Mouse (Mus musculus): ENCODE measurements at regions not wholly inside any gene's neighbourhood (a gene's known extent, or its start where the extent isn't known, plus 50 kb on each side); places are given as distances from the start of the nearest gene placed in this dataset.

DNA sequence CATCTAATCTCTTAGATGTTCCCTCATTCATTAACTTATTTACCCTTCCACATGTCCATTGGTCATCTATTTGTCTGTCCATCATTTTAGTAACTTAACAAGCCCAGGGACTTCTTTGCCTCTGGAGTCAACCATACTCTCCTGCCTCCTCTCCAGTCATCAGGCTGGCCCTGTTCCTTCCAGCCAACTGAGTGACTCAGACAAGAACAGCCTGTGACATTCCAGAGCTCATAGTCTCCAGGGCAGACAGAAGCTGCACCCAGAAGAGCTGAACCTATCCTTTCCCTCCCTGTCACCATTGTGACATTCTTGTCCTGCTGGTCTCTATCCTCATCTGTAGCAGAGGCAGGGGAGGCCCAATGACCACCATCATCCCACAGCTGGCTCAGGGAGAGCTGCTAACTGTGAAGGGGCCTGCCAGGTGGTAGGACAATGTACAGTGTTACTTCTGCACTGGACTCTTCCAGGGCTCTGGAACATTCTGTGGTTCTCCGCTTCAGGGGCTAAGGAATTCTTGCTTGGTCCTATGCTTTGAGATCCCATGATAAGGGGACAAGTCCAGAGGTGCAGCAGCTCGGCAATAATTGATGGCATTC, 100.2 kb downstream of the 1810010D01Rik start:
- intact Hi-C loops (cut with DNase I) = no loop called here
- DNase-seq (ENCODE audit: low spot score in 2 of 2) = no peak

DNA sequence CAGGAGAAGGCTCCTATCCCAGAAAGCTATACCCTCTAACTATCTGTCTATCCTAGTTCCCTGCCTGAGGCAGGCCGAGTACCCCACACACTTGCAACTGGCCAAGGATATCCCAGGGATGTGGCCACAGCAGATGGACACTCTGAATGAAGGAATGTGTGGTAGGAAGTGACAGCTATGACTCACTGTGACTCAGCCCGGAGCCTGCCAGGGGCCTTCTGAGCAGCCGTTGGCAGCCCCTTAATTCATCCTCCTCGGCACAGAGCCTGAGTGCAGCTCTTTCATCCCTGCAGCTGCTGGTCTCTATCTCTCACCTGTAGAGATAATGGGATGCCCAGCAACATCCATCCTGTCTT, 101.4 kb downstream of the 1810010D01Rik start:
- DNase-seq (ENCODE audit: low spot score in 2 of 2) = peak; percentile 40
- intact Hi-C loops (cut with DNase I) = no loop called here

- intact Hi-C loops (cut with DNase I) = no loop called here
- no peak for DNase-seq (ENCODE audit: low spot score in 2 of 2)
Observed at GRCm38 (mm10) chr7:145105831-145106493, 102.0 kb downstream of the 1810010D01Rik start.

- intact Hi-C loops (cut with DNase I) = no loop called here
- DNase-seq (ENCODE audit: low spot score in 2 of 2) = no peak
Observed at GRCm38 (mm10) chr7:145102692-145103091, 105.2 kb downstream of the 1810010D01Rik start.

DNA sequence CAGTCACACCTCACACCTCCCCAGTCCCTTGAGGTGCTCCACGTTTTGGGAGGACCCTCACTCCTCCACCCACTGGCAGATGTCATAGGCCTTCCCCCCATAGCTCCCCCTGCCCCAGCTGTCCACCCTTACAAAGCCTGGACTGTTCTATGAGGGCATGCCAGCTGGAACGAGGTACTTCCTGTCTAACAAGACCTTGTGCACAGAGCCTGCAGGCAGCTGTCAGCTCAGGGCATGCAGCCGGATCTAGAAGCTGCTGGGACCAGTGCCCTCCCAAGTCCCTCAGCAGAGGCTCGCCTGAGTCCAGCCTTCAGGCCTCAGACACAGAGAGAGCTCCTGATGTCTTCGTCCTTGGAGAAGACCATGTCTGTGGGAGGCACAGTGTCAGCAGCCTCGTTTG, 105.7 kb downstream of the 1810010D01Rik start:
- DNase-seq (ENCODE audit: low spot score in 2 of 2) = peak; percentile 48 to 72
- intact Hi-C loops (cut with DNase I) = no loop called here

DNA sequence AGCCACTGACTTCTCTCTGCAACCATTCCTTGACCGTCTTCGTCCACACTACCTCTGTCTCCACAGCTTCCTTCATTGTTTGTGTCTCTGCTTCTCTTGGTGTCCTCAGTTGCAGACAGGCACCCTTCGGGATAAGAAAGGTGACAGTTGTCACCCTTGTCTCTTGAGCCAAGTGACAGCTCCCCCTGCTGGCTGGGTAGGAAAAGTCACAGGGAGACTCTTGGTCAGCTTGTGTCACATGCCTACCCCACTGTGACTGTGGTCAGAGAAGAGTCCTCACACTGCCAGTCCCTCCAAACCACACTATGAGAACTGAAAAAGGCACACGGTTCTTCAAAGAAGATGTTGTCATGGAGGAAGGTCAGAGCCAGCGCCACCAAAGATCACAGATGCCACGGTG, 109.6 kb downstream of the 1810010D01Rik start:
- intact Hi-C loops (cut with DNase I) = loop anchor here (5.0 kb wide), 1 partner anchor 161 kb away; the partner anchor contains the start of gene Ccnd1

GRCm38 (mm10) chr7:145094134-145094526, 113.8 kb downstream of the 1810010D01Rik start:
- DNase-seq (ENCODE audit: low spot score in 2 of 2) = no peak
- intact Hi-C loops (cut with DNase I) = no loop called here

More for the DNA sequence above, 109.6 kb downstream of the 1810010D01Rik start:
- DNase-seq (ENCODE audit: low spot score in 2 of 2) = no peak

DNA sequence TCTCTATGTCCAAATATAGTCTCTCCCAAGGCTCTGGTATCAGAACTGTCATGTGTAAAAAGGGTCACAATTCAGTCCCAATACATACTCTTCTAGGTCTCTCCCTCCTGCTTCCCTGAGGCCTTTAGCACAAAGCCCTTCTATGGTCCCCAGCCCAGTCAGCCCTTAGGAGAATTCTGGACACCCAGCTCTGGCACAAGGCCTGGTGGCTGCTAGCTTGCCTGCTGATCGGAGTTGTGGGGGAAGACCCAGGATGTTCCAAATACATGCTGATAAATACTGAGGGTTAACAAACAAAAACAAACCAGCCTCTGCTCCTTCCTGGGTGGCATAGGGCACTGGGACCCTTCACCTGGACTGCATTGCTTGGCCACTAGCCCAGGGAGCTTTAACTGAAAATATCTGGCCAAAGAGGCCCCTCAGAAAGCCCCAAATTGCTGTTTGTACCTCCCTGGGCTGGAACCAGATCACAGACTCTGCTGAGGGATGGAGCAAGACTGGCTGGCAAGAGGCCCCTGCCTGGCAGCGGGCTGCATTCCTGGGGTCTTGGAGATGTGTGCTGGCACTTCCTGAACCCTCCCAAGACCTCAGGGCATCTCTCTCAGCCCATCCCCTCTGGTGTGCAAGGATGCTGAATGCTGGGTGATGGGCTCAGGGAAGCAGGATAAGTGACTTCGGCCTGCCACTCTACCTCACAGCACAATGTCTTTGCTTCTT, 114.3 kb downstream of the 1810010D01Rik start:
- intact Hi-C loops (cut with DNase I) = no loop called here
- DNase-seq (ENCODE audit: low spot score in 2 of 2) = peak; percentile 28 to 47

DNA sequence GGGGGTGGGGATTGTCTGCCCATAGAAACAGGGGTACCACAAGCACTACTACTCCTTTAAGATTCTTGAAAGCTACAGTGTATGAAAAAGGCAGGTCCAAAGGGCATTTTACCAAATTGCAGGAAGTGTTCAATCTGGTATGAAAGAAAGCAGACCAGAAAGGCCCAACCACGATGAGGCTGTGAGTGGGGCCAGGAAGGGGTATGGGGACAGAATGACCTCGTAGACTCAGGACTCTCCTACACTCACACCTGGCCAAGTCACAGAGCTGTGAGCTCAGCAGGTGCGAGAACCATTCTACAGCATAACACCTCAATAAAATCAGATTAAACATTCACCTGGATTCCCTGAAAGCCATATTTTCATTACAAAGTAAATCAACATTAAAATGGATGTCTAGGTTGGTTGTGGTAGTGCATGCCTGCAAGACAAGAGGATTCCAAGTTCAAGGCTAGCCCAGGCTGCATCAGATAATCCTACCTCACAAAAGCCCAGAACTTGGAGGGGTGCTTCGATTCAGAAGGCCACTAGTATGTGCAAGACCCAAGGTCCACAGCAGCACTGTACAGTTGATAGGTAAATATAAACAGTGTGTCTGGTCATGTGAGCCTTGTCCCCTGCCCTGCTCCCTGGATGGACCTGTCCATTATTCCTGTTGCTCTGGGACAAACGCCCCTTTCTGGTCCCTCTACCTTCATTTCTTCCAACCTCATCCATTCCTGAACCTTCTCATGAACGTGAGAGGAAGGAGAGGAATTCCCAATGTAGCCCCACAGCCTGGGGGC, 115.3 kb downstream of the 1810010D01Rik start:
- DNase-seq (ENCODE audit: low spot score in 2 of 2) = no peak
- intact Hi-C loops (cut with DNase I) = no loop called here

- intact Hi-C loops (cut with DNase I) = no loop called here
- DNase-seq (ENCODE audit: low spot score in 2 of 2) = no peak
Observed at GRCm38 (mm10) chr7:145090849-145091248, 117.1 kb downstream of the 1810010D01Rik start.

DNA sequence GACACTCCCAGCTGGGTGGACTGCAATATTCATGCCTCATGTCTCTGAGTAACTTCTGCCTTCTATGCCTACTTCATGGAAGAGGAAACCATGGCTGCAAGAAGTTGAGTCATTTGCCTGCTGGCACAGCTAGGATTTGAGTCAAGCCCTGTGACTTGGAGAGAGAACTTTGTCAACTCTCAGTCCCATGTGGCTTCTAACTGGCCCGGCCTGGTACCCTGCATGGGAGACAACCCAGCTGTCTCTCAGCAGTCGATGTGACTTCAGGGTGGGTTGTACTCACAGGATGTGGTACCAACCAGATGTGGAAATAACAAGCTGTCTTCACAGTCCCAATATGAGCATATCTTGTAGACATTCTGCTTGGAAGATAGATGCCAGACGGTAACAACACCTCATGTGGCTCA, 118.6 kb downstream of the 1810010D01Rik start:
- DNase-seq (ENCODE audit: low spot score in 2 of 2) = no peak
- intact Hi-C loops (cut with DNase I) = no loop called here

GRCm38 (mm10) chr7:145088655-145089054, 119.3 kb downstream of the 1810010D01Rik start:
- DNase-seq (ENCODE audit: low spot score in 2 of 2) = no peak
- intact Hi-C loops (cut with DNase I) = no loop called here

- DNase-seq (ENCODE audit: low spot score in 2 of 2) = no peak
- intact Hi-C loops (cut with DNase I) = no loop called here
Observed at GRCm38 (mm10) chr7:145087790-145088189, 120.1 kb downstream of the 1810010D01Rik start.

- no peak for DNase-seq (ENCODE audit: low spot score in 2 of 2)
- intact Hi-C loops (cut with DNase I) = no loop called here
Observed at GRCm38 (mm10) chr7:145082917-145083752, 124.8 kb downstream of the 1810010D01Rik start.

DNA sequence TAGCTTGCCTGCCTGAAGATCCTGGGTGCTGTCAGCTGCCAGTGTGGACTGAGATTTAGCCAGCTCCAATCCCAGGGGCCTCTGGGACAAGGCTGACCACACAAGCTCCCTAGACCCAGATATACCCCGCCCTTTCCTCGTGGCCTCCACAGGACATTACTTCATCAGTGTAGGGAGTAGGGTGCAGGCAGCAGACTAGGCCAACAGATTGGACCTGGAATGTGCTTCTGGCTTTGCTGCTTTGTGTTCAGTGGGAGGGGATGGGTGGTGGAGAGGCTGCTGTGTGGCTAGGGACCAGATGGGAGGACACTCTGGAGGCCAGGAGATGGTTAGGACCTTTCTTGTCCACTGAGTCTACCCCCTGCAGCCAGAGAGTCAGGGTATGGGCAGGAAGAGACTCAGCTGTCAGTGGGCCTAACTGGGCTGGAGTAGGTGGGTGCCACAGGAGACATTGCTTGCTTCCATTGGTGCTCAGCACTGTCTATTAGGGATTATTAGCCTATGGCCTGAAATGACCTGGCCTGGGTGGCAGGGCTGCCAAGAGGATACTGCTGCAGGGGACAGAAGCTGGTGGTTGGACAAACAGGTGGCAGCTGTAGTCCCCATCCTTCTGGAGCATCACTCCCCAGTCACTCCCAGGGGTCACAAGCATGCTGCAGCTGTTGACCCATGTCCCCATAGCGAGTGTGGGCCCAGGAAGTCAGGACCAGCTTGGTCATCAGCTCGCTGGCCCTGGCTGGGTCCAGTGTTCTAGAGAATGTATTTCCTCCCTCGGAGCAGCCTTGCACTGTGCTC, 132.5 kb upstream of the Ccnd1 start:
- no peak for DNase-seq (ENCODE audit: low spot score in 2 of 2)
- intact Hi-C loops (cut with DNase I) = no loop called here

GRCm38 (mm10) chr7:145071533-145071932, 131.8 kb upstream of the Ccnd1 start:
- intact Hi-C loops (cut with DNase I) = no loop called here
- DNase-seq (ENCODE audit: low spot score in 2 of 2) = no peak

DNA sequence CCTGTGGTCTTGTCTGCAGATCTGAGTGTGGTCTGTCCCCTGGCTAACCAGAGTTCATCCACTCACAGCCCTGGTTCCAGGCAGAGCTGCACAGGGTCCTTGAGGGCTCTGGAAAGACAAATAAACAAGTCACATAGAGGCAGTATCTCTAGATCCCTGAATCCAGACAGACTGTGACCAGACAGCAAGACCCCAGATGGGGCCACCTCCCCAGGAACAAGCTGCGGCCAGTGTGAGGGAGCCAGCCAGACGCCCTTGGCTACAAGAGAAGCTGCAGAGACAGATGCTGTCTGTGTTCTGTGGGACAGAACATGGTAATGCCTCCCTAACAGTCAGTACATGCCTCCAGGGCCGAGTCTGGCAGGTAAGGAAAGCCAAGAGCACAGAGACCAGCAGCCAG, 127.6 kb upstream of the Ccnd1 start:
- intact Hi-C loops (cut with DNase I) = no loop called here

DNA sequence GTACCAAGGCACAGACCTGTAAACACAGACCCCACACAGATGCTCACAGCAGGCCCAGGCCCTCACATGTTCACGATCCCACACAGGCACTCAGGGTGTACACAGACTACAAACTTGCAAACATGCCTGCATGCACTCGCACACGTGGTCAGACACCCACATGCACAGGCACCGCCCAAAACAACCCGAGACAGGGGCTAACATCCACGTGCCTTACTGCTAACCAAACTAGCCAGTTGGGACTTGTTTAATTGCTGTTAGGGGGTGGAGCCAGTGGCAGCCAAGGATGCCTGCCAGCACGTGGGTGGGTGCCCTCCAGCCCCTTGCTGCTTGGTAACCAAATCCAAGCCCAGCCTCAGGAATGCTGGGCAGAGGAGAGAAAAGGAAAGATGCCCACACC, 116.6 kb upstream of the Ccnd1 start:
- intact Hi-C loops (cut with DNase I) = no loop called here
- DNase-seq (ENCODE audit: low spot score in 2 of 2) = peak; percentile 7 to 50

More for the DNA sequence above, 127.6 kb upstream of the Ccnd1 start:
- DNase-seq (ENCODE audit: low spot score in 2 of 2) = no peak
